Mouse (Mus musculus) bone marrow macrophage, adult 2 months (primary cell): ENCODE data around the gene Myo1h. TPM values are rescaled to one million over a fixed set of nuclear protein-coding genes. Genes with fewer than 3 reads are reported as not detected.
A peak's percentile ranks its signal among the peaks of the same experiment; 100 is the strongest.

ENCODE experiments used
- H3K27ac ChIP-seq: 2 replicates; pipeline ENCODE4 v1.5.1; 2012; ENCODE audit warnings: low read depth, low read length; ENCODE audit not compliant: insufficient read depth
- H3K4me1 ChIP-seq: 2 replicates; pipeline ENCODE4 v1.6.1; 2012; ENCODE audit warnings: low read length; ENCODE audit not compliant: control insufficient read depth, insufficient read depth
- H3K4me3 ChIP-seq: 2 replicates; pipeline ENCODE4 v1.5.1; 2012; ENCODE audit warnings: mild to moderate bottlenecking, low read length, moderate library complexity; ENCODE audit not compliant: insufficient read depth
- CTCF ChIP-seq: IDR thresholded peaks from 2 replicates; pipeline ENCODE4 v1.5.1; 2012; ENCODE audit warnings: low read depth, mild to moderate bottlenecking, low read length, moderate library complexity
- POLR2A ChIP-seq: IDR thresholded peaks from 2 replicates; pipeline ENCODE4 v1.6.1; 2012; ENCODE audit warnings: mild to moderate bottlenecking, low read depth, low read length, borderline replicate concordance
- polyA plus RNA-seq: library from polyadenylated mRNA; stranded (reverse); fragments of >200 nt; gene quantifications from 2 replicates; pipeline ENCODE4 v1.2.4, GENCODE M21; 2012; ENCODE audit not compliant: missing spikeins, insufficient read depth, insufficient read length

The Myo1h gene
- polyA plus RNA-seq, 1 experiment = not detected

- TF ChIP-seq CTCF (no peak), POLR2A (no peak)
- Histone ChIP-seq H3K4me1 (no peaks in the 10 kb centered on the region), H3K4me3 (no peak overlapping the region), H3K27ac (no peak overlapping the region)
These were observed 34.3 kb downstream of the Myo1h start for GRCm38 (mm10) chr5:114323105-114323790.

GRCm38 (mm10) chr5:114323791-114324507, 35.0 kb downstream of the Myo1h start:
- Histone ChIP-seq H3K4me3 (no peak overlapping the region), H3K4me1 (no peaks in the 10 kb centered on the region), H3K27ac (no peak overlapping the region)
- TF ChIP-seq POLR2A (no peak), CTCF (no peak)

- Histone ChIP-seq H3K4me1 (0 out of 2 replicates have a peak, but pooled peaks cover 2% of the 10 kb centered on the region), H3K4me3 (no peak overlapping the region), H3K27ac (no peak overlapping the region)
- TF ChIP-seq CTCF (no peak), POLR2A (no peak)
These were observed 54.0 kb downstream of the Myo1h start for GRCm38 (mm10) chr5:114342996-114343395.

DNA sequence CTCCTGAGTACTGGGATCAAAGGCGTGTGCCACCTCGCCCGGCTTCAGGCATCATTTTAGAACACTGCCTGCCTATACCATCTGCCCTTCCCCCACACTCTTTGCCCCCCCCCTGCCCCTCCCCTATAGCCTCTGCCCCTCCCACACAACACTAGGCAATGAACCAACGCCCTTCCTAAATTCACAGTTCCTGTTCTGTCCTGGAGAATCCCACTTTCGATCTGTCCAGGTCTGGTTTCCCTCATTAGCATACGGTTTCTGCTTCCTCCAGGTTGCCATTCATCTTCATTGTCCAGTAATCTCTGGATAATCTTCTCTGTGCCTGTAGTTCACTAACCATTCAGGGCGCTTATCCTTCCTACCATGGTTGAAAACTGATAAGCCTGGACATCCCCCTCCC, 54.6 kb downstream of the Myo1h start:
- H3K27ac ChIP-seq = no peak overlapping the region
- H3K4me1 ChIP-seq = 0 out of 2 replicates have a peak, but pooled peaks cover 2% of the 10 kb centered on the region
- TF ChIP-seq POLR2A (no peak), CTCF (no peak)
- no peak overlapping the region for H3K4me3 ChIP-seq

GRCm38 (mm10) chr5:114345538-114345937, 56.6 kb downstream of the Myo1h start:
- Histone ChIP-seq H3K4me3 (no peak overlapping the region), H3K27ac (no peak overlapping the region), H3K4me1 (0 out of 2 replicates have a peak, but pooled peaks cover 2% of the 10 kb centered on the region)
- TF ChIP-seq CTCF (no peak), POLR2A (no peak)

DNA sequence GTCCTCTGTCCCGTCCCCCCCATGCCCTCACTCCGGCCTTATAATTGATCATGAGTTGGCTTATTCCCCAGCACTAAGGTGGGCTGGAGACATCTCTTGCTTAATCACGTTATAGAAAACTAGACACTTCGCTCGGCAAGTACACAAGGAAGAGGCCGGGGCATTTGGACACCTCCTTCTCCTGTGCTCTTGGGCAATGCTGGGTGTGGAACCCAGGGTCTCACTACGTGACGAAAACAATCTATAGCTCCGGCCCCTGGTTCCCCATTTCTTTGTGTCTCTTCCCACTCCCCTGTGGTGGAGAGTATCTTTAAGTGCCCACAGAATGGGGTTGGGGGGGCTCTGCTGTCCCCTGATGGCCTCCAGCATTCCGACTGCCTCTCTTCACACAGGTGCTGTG, 58.0 kb downstream of the Myo1h start:
- TF ChIP-seq POLR2A = no peak
- no peak for TF ChIP-seq CTCF
- 0 out of 2 replicates have a peak, but pooled peaks cover 2% of the 10 kb centered on the region for H3K4me1 ChIP-seq
- no peak overlapping the region for H3K27ac ChIP-seq

DNA sequence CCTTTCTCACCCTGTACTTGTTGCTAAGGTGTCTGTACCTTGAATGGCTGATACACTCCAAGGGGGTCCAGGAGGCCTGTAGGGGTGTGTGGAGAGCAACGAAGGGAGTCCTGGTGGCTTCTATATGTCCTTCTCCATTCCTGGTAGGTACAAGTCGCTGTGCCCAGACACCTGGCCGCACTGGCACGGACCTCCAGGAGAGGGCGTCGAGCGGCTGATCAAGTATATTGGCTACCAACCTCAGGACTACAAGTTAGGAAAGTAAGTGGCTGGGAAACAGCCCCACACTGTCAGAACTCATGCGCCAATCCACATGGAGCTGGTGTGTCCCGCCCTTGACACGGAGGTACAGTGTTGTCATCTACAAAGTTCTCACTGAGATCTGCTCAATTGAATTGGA, 62.5 kb downstream of the Myo1h start:
- Histone ChIP-seq H3K4me1 (no peaks in the 10 kb centered on the region), H3K27ac (no peak overlapping the region), H3K4me3 (no peak overlapping the region)
- TF ChIP-seq CTCF (no peak), POLR2A (no peak)

More for the DNA sequence above, 58.0 kb downstream of the Myo1h start:
- H3K4me3 ChIP-seq = no peak overlapping the region

GRCm38 (mm10) chr5:114356250-114356935, 67.4 kb downstream of the Myo1h start:
- H3K27ac ChIP-seq = no peak overlapping the region
- no peaks in the 10 kb centered on the region for H3K4me1 ChIP-seq
- peak; percentile 49; the same call in 1 of the 2 replicates for TF ChIP-seq CTCF
- no peak for TF ChIP-seq POLR2A
- no peak overlapping the region for H3K4me3 ChIP-seq

DNA sequence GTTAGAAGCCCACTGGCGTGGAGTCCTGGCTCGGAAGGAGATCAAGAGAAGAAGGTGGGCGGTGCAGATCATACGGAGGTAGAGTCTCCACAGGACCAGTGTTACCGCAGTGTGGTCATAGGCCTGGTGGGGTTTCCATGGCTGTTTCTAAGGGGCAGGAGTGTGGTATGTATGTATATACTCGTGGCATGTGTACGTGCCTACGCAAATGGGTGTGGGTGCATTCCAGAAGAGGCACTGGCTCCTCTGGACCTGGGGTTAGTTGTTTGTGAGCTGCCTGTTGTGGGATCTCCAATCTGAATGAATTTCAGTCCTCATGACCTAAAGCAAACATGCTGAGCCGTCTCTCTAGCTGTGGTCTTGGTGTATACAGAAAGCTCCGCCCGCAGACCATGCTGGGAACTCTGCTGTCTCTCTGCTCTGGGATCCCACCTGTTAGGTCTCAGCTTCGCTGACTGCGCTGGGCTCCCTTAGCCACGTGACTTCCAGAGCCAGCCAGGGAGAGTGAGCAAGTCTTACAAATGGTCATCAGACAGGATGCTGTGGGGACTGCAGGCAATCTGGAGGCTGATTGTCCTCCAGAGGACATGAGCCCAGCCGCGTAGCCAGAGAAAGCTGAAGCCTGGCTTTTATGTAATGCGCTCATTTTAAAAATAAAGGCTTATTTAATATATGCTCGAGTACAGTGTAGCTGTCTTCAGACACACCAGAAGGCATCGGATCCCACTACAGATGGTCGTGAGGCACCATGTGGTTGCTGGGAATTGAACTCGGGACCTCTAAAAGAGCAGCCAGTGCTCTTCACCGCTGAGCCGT, 68.2 kb downstream of the Myo1h start:
- Histone ChIP-seq H3K27ac (no peak overlapping the region), H3K4me3 (no peak overlapping the region)

More for the DNA sequence above, 68.2 kb downstream of the Myo1h start:
- no peak for TF ChIP-seq CTCF
- TF ChIP-seq POLR2A = no peak
- H3K4me1 ChIP-seq = no peaks in the 10 kb centered on the region
